Mouse (Mus musculus) bone marrow, adult 2 months (tissue): ENCODE measurements around the gene Olfr524. TPM values are rescaled to one million over a fixed set of nuclear protein-coding genes. Genes with fewer than 3 reads are reported as not detected.

ENCODE experiments used
- H3K27ac ChIP-seq: fragments of 200-500 bp; 2 replicates; pipeline ENCODE4 v1.5.1; 2012; ENCODE audit warnings: low read depth, mild to moderate bottlenecking, control low read depth, inconsistent platforms, low read length; ENCODE audit not compliant: control insufficient read depth, poor library complexity, insufficient read depth
- H3K4me1 ChIP-seq: fragments of 200-500 bp; 2 replicates; pipeline ENCODE4 v1.6.1; 2011; ENCODE audit warnings: low read length; ENCODE audit not compliant: control insufficient read depth, insufficient read depth
- H3K4me3 ChIP-seq: fragments of 200-500 bp; replicated peaks from 2 replicates; pipeline ENCODE3; 2011; ENCODE audit warnings: mild to moderate bottlenecking, low read depth, low read length, control low read depth; ENCODE audit not compliant: control insufficient read depth
- CTCF ChIP-seq: fragments of 200-500 bp; IDR thresholded peaks from 2 replicates; pipeline ENCODE4 v1.5.1; 2011; ENCODE audit warnings: low read length, control low read depth; ENCODE audit not compliant: control insufficient read depth, insufficient read depth
- POLR2A ChIP-seq: fragments of 200-500 bp; IDR thresholded peaks from 2 replicates; pipeline ENCODE4 v1.6.1; 2011; ENCODE audit warnings: low read depth, mild to moderate bottlenecking, control low read depth, low read length, borderline replicate concordance; ENCODE audit not compliant: control insufficient read depth
- WGBS: fragments of 180-500 bp; shearing (Covaris S2); methylation state at CpG from one replicate; pipeline ENCODE4 v1.1.7; 2018; 5-methylcytosine and 5-hydroxymethylcytosine counted together
- polyA plus RNA-seq: library from polyadenylated mRNA; stranded (reverse); fragments of >200 nt; gene quantifications from 2 replicates; pipeline ENCODE4 v1.2.4, GENCODE M21; 2011; ENCODE audit warnings: low replicate concordance; ENCODE audit not compliant: missing spikeins, insufficient read depth, insufficient read length

Gene Olfr524
- polyA plus RNA-seq, 1 experiment, result not detected

- no peak for TF ChIP-seq POLR2A
- no peak for TF ChIP-seq CTCF
- H3K4me3 ChIP-seq, result no peak within 1 kb of the TSS
- H3K4me1 ChIP-seq, result no peaks in the 10 kb centered on the region
- whole genome bisulfite sequencing, result 19% methylated on average over 1 of the region's 1 CpGs
- no peak within 1 kb of the TSS for H3K27ac ChIP-seq
Measured at GRCm38 (mm10) chr7:140172936-140173335, 32.8 kb downstream of the Olfr524 start, which contains the start of gene Olfr523. Olfr523 (plus strand) TSS chr7:140173217.

GRCm38 (mm10) chr7:140170863-140171262, 34.9 kb downstream of the Olfr524 start:
- TF ChIP-seq CTCF (no peak), POLR2A (no peak)
- 85% methylated on average over 3 of the region's 3 CpGs for WGBS
- Histone ChIP-seq H3K4me1 (no peaks in the 10 kb centered on the region), H3K4me3 (no peak overlapping the region), H3K27ac (no peak overlapping the region)

- WGBS, result 71% methylated on average over 4 of the region's 4 CpGs
- Histone ChIP-seq H3K27ac (no peak overlapping the region), H3K4me3 (no peak overlapping the region), H3K4me1 (no peaks in the 10 kb centered on the region)
- TF ChIP-seq CTCF (no peak), POLR2A (no peak)
Measured at GRCm38 (mm10) chr7:140169386-140169785, 36.4 kb downstream of the Olfr524 start.

- TF ChIP-seq POLR2A, result no peak
- no peak for TF ChIP-seq CTCF
- H3K27ac ChIP-seq, result no peak overlapping the region
- H3K4me1 ChIP-seq, result no peaks in the 10 kb centered on the region
- WGBS, result 64% methylated on average over 1 of the region's 1 CpGs
- no peak overlapping the region for H3K4me3 ChIP-seq
Measured at GRCm38 (mm10) chr7:140167950-140168349, 37.8 kb downstream of the Olfr524 start.

- no peak within 1 kb of the TSS for H3K27ac ChIP-seq
- no peak for TF ChIP-seq CTCF
- TF ChIP-seq POLR2A, result no peak
- H3K4me3 ChIP-seq, result no peak within 1 kb of the TSS
- 67% methylated on average over 7 of the region's 7 CpGs for WGBS
- H3K4me1 ChIP-seq, result no peaks in the 10 kb centered on the region
Measured at GRCm38 (mm10) chr7:140164664-140165063, 41.1 kb downstream of the Olfr524 start, which contains the start of gene Olfr522. Olfr522 (minus strand) TSS chr7:140164764.

- no peak overlapping the region for H3K27ac ChIP-seq
- no peaks in the 10 kb centered on the region for H3K4me1 ChIP-seq
- H3K4me3 ChIP-seq, result no peak overlapping the region
- WGBS, result 62% methylated on average over 3 of the region's 3 CpGs
- TF ChIP-seq POLR2A, result no peak
Measured at GRCm38 (mm10) chr7:140160363-140160762, 45.4 kb downstream of the Olfr524 start.

GRCm38 (mm10) chr7:140154218-140154927, 51.4 kb downstream of the Olfr524 start, which contains the start of gene Sprn:
Sprn (minus strand) TSS chr7:140154877.
- WGBS, result 14% methylated on average over 28 of the region's 28 CpGs
- no peak for TF ChIP-seq POLR2A
- no peak for TF ChIP-seq CTCF
- Histone ChIP-seq H3K4me3 (no peak within 1 kb of the TSS), H3K27ac (no peak within 1 kb of the TSS; the same call in 1 of the 2 replicates), H3K4me1 (no peaks in the 10 kb centered on the region)

- 23% methylated on average over 4 of the region's 4 CpGs for WGBS
- TF ChIP-seq POLR2A (no peak), CTCF (no peak)
- no peak overlapping the region for H3K27ac ChIP-seq
- H3K4me3 ChIP-seq, result no peak overlapping the region
- H3K4me1 ChIP-seq, result no peaks in the 10 kb centered on the region
Measured at GRCm38 (mm10) chr7:140153829-140154217, 51.9 kb downstream of the Olfr524 start.
